Mouse (Mus musculus) spleen, adult 2 months (tissue): ENCODE measurements around the gene Ehbp1.

ENCODE experiments used
- CTCF ChIP-seq: fragments of 200-500 bp; IDR thresholded peaks from 2 replicates; pipeline ENCODE4 v1.5.1; 2011; ENCODE audit warnings: mild to moderate bottlenecking, inconsistent platforms; ENCODE audit not compliant: insufficient read depth, insufficient read length, insufficient replicate concordance; ENCODE audit errors: extremely low read depth
- POLR2A ChIP-seq: fragments of 200-500 bp; IDR thresholded peaks from 2 replicates; pipeline ENCODE4 v1.6.1; 2011; ENCODE audit warnings: low read depth, low read length, inconsistent platforms

- TF ChIP-seq POLR2A (no peak), CTCF (no peak)
These were observed 229.9 kb downstream of the Ehbp1 start for GRCm38 (mm10) chr11:22112161-22112560.
